Mouse (Mus musculus) heart, postnatal 14 days (tissue): ENCODE results near the gene Chrna3. TPM values are rescaled to one million over a fixed set of nuclear protein-coding genes. Genes with fewer than 3 reads are reported as not detected.

Experiments used
- DNase-seq, 2 experiments: peaks; one replicate each; pipeline ENCODE4 v3.0.0; 2021 to 2022
- intact Hi-C: fragments of 180-260 bp; cut with DNase I; formaldehyde crosslinking; loops from one replicate; pipeline ENCODE4 v1.15.1; 2025
- total RNA-seq, 2 experiments: library from RNA; stranded (reverse); gene quantifications; 2 replicates each; pipeline ENCODE4 v1.2.3; 2021

The Chrna3 gene
- total RNA-seq, 2 experiments from 2014 or later: 0.12 TPM; not detected in 1

GRCm38 (mm10) chr9:55009692-55010091 is 16.7 kb downstream of the Chrna3 start:
- DNase-seq: no peak
- intact Hi-C loops: no loop called here

- intact Hi-C loops: no loop called here
Measured at GRCm38 (mm10) chr9:55003609-55004008, 22.8 kb downstream of the Chrna3 start.

GRCm38 (mm10) chr9:54995645-54996044 is 30.7 kb downstream of the Chrna3 start:
- intact Hi-C loops: no loop called here

More at GRCm38 (mm10) chr9:55003609-55004008, 22.8 kb downstream of the Chrna3 start:
- no peak for DNase-seq

GRCm38 (mm10) chr9:54994381-54994780 is 32.0 kb downstream of the Chrna3 start:
- intact Hi-C loops: no loop called here
- DNase-seq: no peak

More at GRCm38 (mm10) chr9:54995645-54996044, 30.7 kb downstream of the Chrna3 start:
- no peak for DNase-seq

GRCm38 (mm10) chr9:54990362-54990761 is 36.0 kb downstream of the Chrna3 start:
- intact Hi-C loops: no loop called here
- DNase-seq: no peak

- DNase-seq: no peak
- intact Hi-C loops: no loop called here
Measured at GRCm38 (mm10) chr9:54982401-54982800, 44.0 kb downstream of the Chrna3 start.

GRCm38 (mm10) chr9:54981291-54982191 is 44.8 kb downstream of the Chrna3 start:
- DNase-seq: peak; percentile 7 to 11
- intact Hi-C loops: no loop called here

GRCm38 (mm10) chr9:54980674-54981073 is 45.7 kb downstream of the Chrna3 start, which contains the start of gene Chrna5:
Gene Chrna5, plus strand, starts transcription at chr9:54980880.
- no peak for DNase-seq
- intact Hi-C loops: no loop called here

- intact Hi-C loops: no loop called here
- DNase-seq: no peak
Measured at GRCm38 (mm10) chr9:54969972-54970637, 56.3 kb downstream of the Chrna3 start.

- intact Hi-C loops: no loop called here
- no peak for DNase-seq
Measured at GRCm38 (mm10) chr9:54963669-54964068, 62.7 kb downstream of the Chrna3 start.

- no peak for DNase-seq
- intact Hi-C loops: no loop called here
Measured at GRCm38 (mm10) chr9:54961059-54961458, 65.3 kb downstream of the Chrna3 start.

Other genes starting within 250 kb of the Chrna3 start
- gene Ireb2, start 162.8 kb downstream of the Chrna3 start, total RNA-seq: 10 to 100 TPM; 40.1 to 40.9 TPM
- gene Hykk, start 109.3 kb downstream of the Chrna3 start, total RNA-seq: 1 to 10 TPM; 1.2 to 1.7 TPM
- 100 to 1,000 TPM; 127 to 132 TPM for gene Psma4, start 75.8 kb downstream of the Chrna3 start, total RNA-seq
- not detected for gene AY074887, start 75.6 kb downstream of the Chrna3 start, total RNA-seq
- gene Chrna5, start 45.7 kb downstream of the Chrna3 start, total RNA-seq: not detected
- gene Chrnb4, start 22.2 kb upstream of the Chrna3 start, total RNA-seq: not detected
- 10 to 100 TPM; 25.1 to 26.3 TPM for gene Ube2q2, start 122.3 kb upstream of the Chrna3 start, total RNA-seq
- 10 to 100 TPM; 30.8 to 32.9 TPM for gene Fbxo22, start 182.4 kb upstream of the Chrna3 start, total RNA-seq